Mouse (Mus musculus) liver, embryonic 16.5 days (tissue): Measurements from ENCODE around the gene Prph. TPM values are rescaled to one million over a fixed set of nuclear protein-coding genes. Genes with fewer than 3 reads are reported as not detected.
A peak's percentile ranks its signal among the peaks of the same experiment; 100 is the strongest.
"Not testable (repeated sequence)": the region's sequence is repeated elsewhere in the genome, so short reads cannot be mapped to it uniquely, and the experiment has no call there.

Experiments
- ATAC-seq: fragments of 200-750 bp; cut with Nextera tagmentation; 2 replicates; pipeline ENCODE4 v1.8.0; 2017; ENCODE audit warnings: low read depth, mild to moderate bottlenecking, moderate number of reproducible peaks, moderate library complexity
- H3K27ac ChIP-seq: fragments of 300-500 bp; sonication (generic); 2 replicates; pipeline ENCODE4 v1.5.1; 2014; ENCODE audit warnings: mild to moderate bottlenecking, low read length
- H3K27me3 ChIP-seq: fragments of 300-500 bp; sonication (generic); 2 replicates; pipeline ENCODE4 v1.6.1; 2014; ENCODE audit warnings: low read depth, low read length, mixed read lengths; ENCODE audit not compliant: control insufficient read depth, insufficient read depth
- H3K36me3 ChIP-seq: fragments of 300-500 bp; sonication (generic); 2 replicates; pipeline ENCODE4 v1.6.1; 2014; ENCODE audit warnings: mild to moderate bottlenecking; ENCODE audit not compliant: control insufficient read depth, insufficient read depth
- H3K4me1 ChIP-seq: fragments of 300-500 bp; sonication (generic); 2 replicates; pipeline ENCODE4 v1.6.1; 2014; ENCODE audit warnings: low read depth, low read length, mixed read lengths; ENCODE audit not compliant: control insufficient read depth
- H3K4me2 ChIP-seq: fragments of 300-500 bp; sonication (generic); 2 replicates; pipeline ENCODE4 v1.6.1; 2014; ENCODE audit warnings: low read depth, low read length, mixed read lengths
- H3K4me3 ChIP-seq: fragments of 300-500 bp; sonication (generic); 2 replicates; pipeline ENCODE4 v1.5.1; 2014; ENCODE audit warnings: low read depth, mild to moderate bottlenecking, low read length
- H3K9ac ChIP-seq: fragments of 300-500 bp; sonication (generic); 2 replicates; pipeline ENCODE4 v1.6.1; 2014; ENCODE audit warnings: low read depth, low read length
- H3K9me3 ChIP-seq: fragments of 300-500 bp; sonication (generic); replicated peaks from 2 replicates; pipeline ENCODE4 v1.6.1; 2016; ENCODE audit warnings: low read length; ENCODE audit not compliant: control insufficient read depth
- WGBS: fragments of 180-500 bp; shearing (Covaris S2); extraction: QIAGEN DNeasy Blood & Tissue Kit; methylation state at CpG from one replicate; pipeline ENCODE4 v1.1.7; 2014; ENCODE audit not compliant: insufficient replicate concordance; 5-methylcytosine and 5-hydroxymethylcytosine counted together
- polyA plus RNA-seq: library from polyadenylated mRNA; unstranded; fragments of >200 nt; fragmentation: Nextera tagmentation; extraction: Ambion mirVana; gene quantifications from 2 replicates; pipeline ENCODE4 v1.2.1, GENCODE M21; 2015

Prph gene
- polyA plus RNA-seq, 1 experiment from 2014 or later: 1.1 TPM

DNA sequence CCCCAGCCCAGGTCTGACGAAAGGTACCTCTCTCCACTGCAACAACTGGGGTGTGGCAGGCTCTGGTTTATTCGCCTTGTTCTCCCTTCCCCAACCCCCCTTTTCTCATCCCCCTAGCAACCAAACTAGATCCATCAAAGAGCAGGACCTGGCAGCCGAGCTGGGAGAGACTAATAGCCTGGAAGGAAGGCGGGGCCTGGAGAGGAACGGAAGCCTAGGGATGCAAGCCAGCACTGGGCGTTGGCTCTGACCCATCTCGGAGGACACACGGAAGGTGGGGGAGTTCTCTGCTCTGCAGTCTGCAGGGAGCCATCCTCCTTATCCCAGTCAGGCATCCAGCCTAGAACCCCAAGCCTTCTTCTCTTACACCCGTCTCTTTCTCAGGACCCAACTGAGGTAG lies 1.6 kb upstream of the Prph start:
- WGBS: 20% methylated on average over 9 of the region's 9 CpGs
- H3K27me3 ChIP-seq: peaks cover 57% of the 10 kb centered on the region
- H3K27ac ChIP-seq: no peak overlapping the region
- no peak overlapping the region for H3K9ac ChIP-seq
- no peaks in the 10 kb centered on the region for H3K9me3 ChIP-seq
- H3K36me3 ChIP-seq: no peaks in the 10 kb centered on the region
- no peak for ATAC-seq
- H3K4me1 ChIP-seq: peaks cover 6% of the 10 kb centered on the region
- no peak overlapping the region for H3K4me2 ChIP-seq
- H3K4me3 ChIP-seq: no peak overlapping the region

DNA sequence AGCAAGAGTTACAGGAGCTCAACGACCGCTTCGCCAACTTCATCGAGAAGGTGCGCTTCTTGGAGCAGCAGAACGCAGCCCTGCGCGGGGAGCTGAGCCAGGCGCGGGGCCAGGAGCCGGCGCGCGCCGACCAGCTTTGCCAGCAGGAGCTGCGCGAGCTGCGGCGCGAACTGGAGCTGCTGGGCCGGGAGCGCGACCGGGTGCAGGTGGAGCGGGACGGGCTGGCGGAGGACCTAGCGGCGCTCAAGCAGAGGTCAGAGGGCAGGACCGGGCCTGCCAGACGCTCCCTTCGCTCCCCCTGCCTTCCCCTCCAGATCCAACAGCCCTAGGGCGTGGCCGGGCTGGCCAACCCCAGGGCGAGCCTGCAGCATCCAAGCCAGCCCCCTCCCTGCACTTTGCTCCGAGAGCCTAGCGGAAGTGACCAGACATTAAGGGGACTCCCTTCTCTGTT lies 562 bp downstream of the Prph start:
- H3K4me1 ChIP-seq: peaks cover 6% of the 10 kb centered on the region
- peak overlapping the region; percentile 43 for H3K4me2 ChIP-seq
- no peaks in the 10 kb centered on the region for H3K9me3 ChIP-seq
- no peak overlapping the region for H3K9ac ChIP-seq
- peak; percentile 37; the same call in 1 of the 2 replicates for ATAC-seq
- peak overlapping the region; percentile 24 for H3K4me3 ChIP-seq
- no peak overlapping the region for H3K27ac ChIP-seq
- no peaks in the 10 kb centered on the region for H3K36me3 ChIP-seq
- peaks cover 65% of the 10 kb centered on the region for H3K27me3 ChIP-seq
- 0% methylated on average over 30 of the region's 37 CpGs for WGBS

DNA sequence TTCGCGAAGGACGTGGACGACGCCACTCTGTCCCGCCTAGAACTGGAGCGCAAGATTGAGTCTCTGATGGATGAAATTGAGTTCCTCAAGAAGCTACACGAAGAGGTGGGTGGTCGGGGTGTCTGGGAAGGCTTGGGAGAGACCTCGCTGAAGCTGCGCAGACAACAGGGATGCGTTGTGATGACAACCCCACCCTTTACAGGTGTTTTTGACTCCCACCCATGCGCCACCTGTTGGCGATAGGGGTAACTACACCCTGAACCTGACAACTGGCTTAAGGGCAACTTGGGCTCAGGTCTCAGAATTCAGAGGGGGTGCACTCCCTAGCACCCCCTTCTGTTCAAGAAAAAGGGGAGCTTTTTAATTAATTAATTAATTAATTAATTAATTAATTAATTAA lies 1.4 kb downstream of the Prph start:
- ATAC-seq: no peak; the same call in 1 of the 2 replicates
- H3K9ac ChIP-seq: no peak overlapping the region
- H3K9me3 ChIP-seq: no peaks in the 10 kb centered on the region
- no peaks in the 10 kb centered on the region for H3K36me3 ChIP-seq
- H3K4me2 ChIP-seq: no peak overlapping the region
- H3K4me1 ChIP-seq: peaks cover 6% of the 10 kb centered on the region
- no peak overlapping the region for H3K27ac ChIP-seq
- peaks cover 67% of the 10 kb centered on the region for H3K27me3 ChIP-seq
- 10% methylated on average over 14 of the region's 14 CpGs for WGBS
- no peak overlapping the region for H3K4me3 ChIP-seq

DNA sequence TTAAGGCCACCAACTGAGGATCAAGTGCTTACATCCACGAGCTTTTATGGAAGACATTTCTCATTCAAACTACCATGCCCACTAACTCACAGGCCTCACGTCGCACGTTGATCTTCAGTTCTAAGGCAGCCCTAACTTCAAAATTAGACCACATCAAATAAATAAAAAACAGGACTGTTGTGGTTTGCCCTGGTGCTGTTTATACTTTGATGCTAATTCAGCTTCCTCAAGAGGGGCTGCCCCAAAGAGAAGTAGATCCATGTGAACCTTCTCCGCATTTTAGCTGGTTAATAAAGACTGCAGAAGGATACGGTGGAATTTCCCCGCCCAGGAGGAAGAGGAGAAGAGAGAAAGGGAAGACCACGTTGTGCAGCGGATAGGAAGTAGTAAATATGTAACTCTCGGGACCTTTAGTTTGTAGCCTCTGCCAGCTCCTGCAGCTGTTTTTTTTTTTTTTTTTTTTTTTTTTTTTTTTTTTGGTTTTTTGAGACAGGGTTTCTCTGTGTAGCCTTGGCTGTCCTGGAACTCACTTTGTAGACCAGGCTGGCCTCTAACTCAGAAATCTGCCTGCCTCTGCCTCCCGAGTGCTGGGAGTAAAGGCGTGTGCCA lies 10.7 kb downstream of the Prph start:
- no peaks in the 10 kb centered on the region for H3K4me1 ChIP-seq
- WGBS: 62% methylated on average over 12 of the region's 12 CpGs
- H3K4me3 ChIP-seq: no peak overlapping the region
- peaks cover 13% of the 10 kb centered on the region for H3K27me3 ChIP-seq
- no peak overlapping the region for H3K9ac ChIP-seq
- ATAC-seq: no peak
- H3K27ac ChIP-seq: no peak overlapping the region
- H3K9me3 ChIP-seq: no peaks in the 10 kb centered on the region
- H3K4me2 ChIP-seq: no peak overlapping the region
- H3K36me3 ChIP-seq: no peaks in the 10 kb centered on the region

DNA sequence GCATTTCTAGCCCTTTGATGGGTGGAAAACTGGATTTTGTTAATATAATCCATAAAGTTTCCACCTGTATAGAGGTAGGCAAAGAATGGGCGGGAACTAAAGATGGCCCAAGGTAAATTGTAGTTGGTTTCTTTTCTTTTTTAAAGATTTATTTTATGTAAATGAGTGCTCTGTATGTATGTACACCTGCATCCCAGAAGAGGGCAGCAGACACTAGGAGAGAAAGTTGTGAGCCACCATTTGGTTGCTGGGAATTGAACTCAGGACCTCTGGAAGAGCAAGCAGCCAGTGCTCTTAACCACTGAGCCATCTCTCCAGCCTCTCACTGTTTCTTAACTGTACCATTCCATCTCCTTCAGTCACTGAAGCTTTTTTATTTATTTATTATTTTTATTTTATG lies 17.0 kb downstream of the Prph start:
- ATAC-seq: no peak
- H3K4me1 ChIP-seq: peaks cover 13% of the 10 kb centered on the region
- H3K9ac ChIP-seq: no peak overlapping the region
- H3K4me2 ChIP-seq: no peak overlapping the region
- no peak overlapping the region for H3K4me3 ChIP-seq
- H3K36me3 ChIP-seq: no peaks in the 10 kb centered on the region
- no peak overlapping the region for H3K27ac ChIP-seq
- WGBS: 55% methylated on average over 1 of the region's 1 CpGs
- peaks cover 3% of the 10 kb centered on the region; the same call in 1 of the 2 replicates for H3K27me3 ChIP-seq
- no peaks in the 10 kb centered on the region for H3K9me3 ChIP-seq

DNA sequence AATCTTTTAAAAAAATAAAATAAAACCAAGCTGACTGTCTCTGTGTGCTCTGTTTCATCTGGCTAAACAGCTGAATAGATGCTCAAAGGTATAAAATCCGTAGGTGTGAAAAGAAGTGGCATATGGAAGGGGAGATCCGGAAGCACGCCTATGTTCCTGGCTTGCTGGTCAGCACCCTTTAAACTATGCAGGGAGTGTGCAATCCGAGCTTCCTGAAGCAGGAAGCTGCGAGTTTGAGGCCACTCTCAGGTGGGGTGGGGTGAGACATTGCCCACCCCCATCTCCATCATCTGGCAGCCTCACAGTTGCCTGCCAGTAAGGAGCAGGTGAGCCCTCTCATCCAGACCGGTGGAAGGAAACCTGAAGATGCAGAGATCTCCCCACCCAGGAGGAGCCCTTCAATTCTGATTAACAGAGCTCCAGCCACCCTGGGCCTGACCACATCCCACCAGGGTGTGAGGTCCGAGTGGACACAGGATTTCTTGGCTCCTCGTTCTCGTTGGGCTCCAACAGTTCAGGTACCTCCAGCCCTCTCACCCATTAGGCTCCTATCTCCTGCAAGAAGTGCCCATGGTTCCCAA lies 19.1 kb downstream of the Prph start, which contains the start of gene Troap:
Gene Troap (plus strand): TSS at position 557 of the 581 bp plus-strand sequence.
- peak within 1 kb of the TSS; percentile 97 for H3K27ac ChIP-seq
- H3K4me3 ChIP-seq: peak within 1 kb of the TSS; percentile 87
- peaks cover 3% of the 10 kb centered on the region; the same call in 1 of the 2 replicates for H3K27me3 ChIP-seq
- no peak; the same call in 1 of the 2 replicates for ATAC-seq
- peak within 1 kb of the TSS; percentile 98 for H3K4me2 ChIP-seq
- peaks cover 13% of the 10 kb centered on the region for H3K4me1 ChIP-seq
- peak within 1 kb of the TSS; percentile 89 for H3K9ac ChIP-seq
- 17% methylated on average over 9 of the region's 9 CpGs for WGBS
- H3K36me3 ChIP-seq: peaks cover 8% of the 10 kb centered on the region; the same call in 1 of the 2 replicates
- no peaks in the 10 kb centered on the region for H3K9me3 ChIP-seq

DNA sequence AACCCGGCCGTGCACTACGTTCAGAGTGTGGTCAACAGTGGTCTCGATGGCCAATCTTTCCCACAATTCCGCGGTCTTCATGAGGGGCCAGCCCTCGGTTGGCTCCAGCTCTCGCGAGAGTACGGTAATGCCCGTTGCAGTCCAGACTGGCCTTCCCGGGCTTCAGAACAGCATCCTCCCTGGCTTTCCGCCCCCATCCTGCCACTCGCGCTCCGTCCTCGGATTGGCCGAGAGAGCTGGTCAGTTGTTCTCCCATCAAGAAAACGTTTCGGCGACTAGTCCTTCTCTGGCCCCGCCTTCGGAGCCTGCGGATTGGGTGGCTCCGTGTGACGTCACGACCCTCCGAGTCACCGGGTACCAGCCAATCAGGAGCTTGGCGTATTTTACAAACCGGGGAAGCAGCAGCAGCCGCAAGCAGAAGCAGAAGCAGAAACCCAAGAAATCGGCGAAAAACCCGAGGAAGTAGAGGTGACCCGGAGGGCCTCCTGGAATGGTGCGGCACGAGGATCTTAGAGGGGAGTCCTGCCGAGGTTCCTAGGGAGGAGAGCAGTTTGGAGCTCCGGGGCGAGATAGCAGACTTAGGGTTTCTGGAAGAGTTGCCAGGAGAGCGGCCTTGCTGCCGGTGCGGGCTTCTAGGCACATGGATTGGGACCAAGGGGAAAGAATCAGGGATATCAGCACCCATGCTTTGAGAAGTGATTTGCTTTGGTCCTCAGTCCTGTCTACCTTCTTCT lies 19.8 kb downstream of the Prph start:
- Histone ChIP-seq H3K4me2 (peak overlapping the region; percentile 98), H3K27me3 (no peaks in the 10 kb centered on the region), H3K36me3 (peaks cover 8% of the 10 kb centered on the region; the same call in 1 of the 2 replicates), H3K9ac (peak overlapping the region; percentile 89), H3K27ac (peak overlapping the region; percentile 97), H3K4me3 (peak overlapping the region; percentile 87), H3K9me3 (no peaks in the 10 kb centered on the region), H3K4me1 (peaks cover 13% of the 10 kb centered on the region)
- WGBS: under 1% methylated on average over 44 of the region's 44 CpGs
- peak; percentile 96 for ATAC-seq

DNA sequence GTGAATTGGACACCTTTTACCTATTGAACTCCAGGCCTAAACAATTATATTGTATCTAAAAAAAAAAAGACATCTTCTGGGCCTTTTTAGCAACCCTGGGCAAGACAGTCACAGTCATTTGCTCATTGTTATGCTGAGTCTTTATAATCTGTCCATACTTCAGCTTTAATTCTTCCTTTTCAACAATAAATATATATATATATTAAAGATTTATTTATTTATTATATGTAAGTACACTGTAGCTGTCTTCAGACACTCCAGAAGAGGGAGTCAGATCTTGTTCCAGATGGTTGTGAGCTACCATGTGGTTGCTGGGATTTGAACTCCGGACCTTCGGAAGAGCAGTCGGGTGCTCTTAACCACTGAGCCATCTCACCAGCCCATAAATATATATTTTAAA lies 21.0 kb downstream of the Prph start:
- not testable (repeated sequence) for H3K9ac ChIP-seq, H3K27ac ChIP-seq, H3K36me3 ChIP-seq, ATAC-seq, H3K27me3 ChIP-seq, H3K9me3 ChIP-seq
- Histone ChIP-seq H3K4me1 (peaks cover 13% of the 10 kb centered on the region), H3K4me3 (peak overlapping the region; percentile 87), H3K4me2 (peak overlapping the region; percentile 98)
- 92% methylated on average over 3 of the region's 3 CpGs for WGBS
